In genomic region chr13:92750976-92751518, GRCm38 (mm10) we compare ENCODE assay signal across 8 mouse cellular contexts. TPM values are rescaled to one million over a fixed set of nuclear protein-coding genes. Genes with fewer than 3 reads are reported as not detected.
A peak's percentile ranks its signal among the peaks of the same experiment; 100 is the strongest.
DNase-seq lines count a peak whose midpoint lies in the region; ATAC-seq and TF ChIP-seq lines count a peak whose summit lies in the region.

No protein-coding gene starts in this region.

- H3K36me3 ChIP-seq in ES-E14 (ENCODE audit: control insufficient read depth, insufficient read depth, low read length, poor library complexity, severe bottlenecking), result no peaks in the 10 kb centered on the region
- H3K36me3 ChIP-seq in heart, embryonic 14.5 days (ENCODE audit: control insufficient read depth, insufficient read depth, low read length), result 0 out of 2 replicates have a peak, but pooled peaks cover 3% of the 10 kb centered on the region
- no peaks in the 10 kb centered on the region for H3K36me3 ChIP-seq in liver, embryonic 12.5 days

- no peaks in the 10 kb centered on the region for H3K9me3 ChIP-seq in ES-E14 (ENCODE audit: control insufficient read depth, insufficient read depth, low read depth, low read length)
- H3K9me3 ChIP-seq in heart, embryonic 14.5 days (ENCODE audit: control insufficient read depth, low read length), result no peaks in the 10 kb centered on the region
- no peaks in the 10 kb centered on the region for H3K9me3 ChIP-seq in liver, embryonic 12.5 days (replicated peaks)

- H3K4me1 ChIP-seq in ES-E14 (ENCODE audit: control insufficient read depth in 2 of 2, insufficient read depth in 2 of 2, low read length in 2 of 2, poor library complexity in 1 of 2), result no peaks in the 10 kb centered on the region
- H3K4me1 ChIP-seq in heart, embryonic 14.5 days (ENCODE audit: control insufficient read depth in 2 of 2, insufficient read depth in 2 of 2, low read length in 2 of 2), result peaks cover 0 to 12% of the 10 kb centered on the region in 2 experiments; a peak in 2 of 4 replicates
- H3K4me1 ChIP-seq in liver, embryonic 12.5 days, result no peaks in the 10 kb centered on the region

- no peaks in the 10 kb centered on the region for H3K27me3 ChIP-seq in heart, embryonic 14.5 days (ENCODE audit: control insufficient read depth, insufficient read depth, low read length)
- 0 out of 2 replicates have a peak, but pooled peaks cover 7% of the 10 kb centered on the region for H3K27me3 ChIP-seq in liver, embryonic 12.5 days (replicated peaks)

- DNase-seq in ES-E14 (ENCODE audit: low read depth, low spot score), result peak; percentile 76
- peak; percentile 69 for DNase-seq in brain, embryonic 18.5 days (ENCODE audit: low read depth, low spot score)
- DNase-seq in kidney, postnatal 10 days, result peak; percentile 85
- peak; percentile 7 to 58 for DNase-seq in natural killer cell, adult 2 months (ENCODE audit: low spot score in 2 of 2)
- peak; percentile 83 for DNase-seq in testis, postnatal 10 days (ENCODE audit: low spot score)

- no peak overlapping the region for H3K9ac ChIP-seq in ES-E14 (ENCODE audit: insufficient read depth, low read depth, low read length, poor library complexity, severe bottlenecking)
- no peak overlapping the region for H3K9ac ChIP-seq in heart, embryonic 14.5 days (ENCODE audit: low read length)
- H3K9ac ChIP-seq in liver, embryonic 12.5 days, result no peak overlapping the region

- peak overlapping the region; percentile 18; the same call in 1 of the 2 replicates for H3K4me2 ChIP-seq in heart, embryonic 14.5 days (ENCODE audit: low read length)
- peak overlapping the region; percentile 34 for H3K4me2 ChIP-seq in liver, embryonic 12.5 days

- no peak overlapping the region for H3K4me3 ChIP-seq in ES-E14 (ENCODE audit: insufficient read depth in 1 of 2, low read depth in 1 of 2, low read length in 2 of 2, poor library complexity in 1 of 2, severe bottlenecking in 1 of 2)
- no peak overlapping the region for H3K4me3 ChIP-seq in heart, embryonic 14.5 days (ENCODE audit: control insufficient read depth in 1 of 2, insufficient read depth in 1 of 2, low read depth in 1 of 2, low read length in 2 of 2)
- no peak overlapping the region for H3K4me3 ChIP-seq in liver, embryonic 12.5 days

- in situ Hi-C loops in ES-E14 (cut with MboI; ENCODE audit: low sequenced_read_pairs in 2 of 2, unreplicated experiment in 2 of 2), result no loop called here

- no peak overlapping the region for H3K27ac ChIP-seq in ES-E14 (ENCODE audit: insufficient read depth, low read depth, low read length, poor library complexity, severe bottlenecking)
- no peak overlapping the region for H3K27ac ChIP-seq in heart, embryonic 14.5 days (replicated peaks in 1 of 2; ENCODE audit: control insufficient read depth in 1 of 2, insufficient read depth in 1 of 2, low read depth in 2 of 2, low read length in 2 of 2)
- H3K27ac ChIP-seq in liver, embryonic 12.5 days, result no peak overlapping the region

- ATAC-seq in erythroblast, adult 5-6 weeks (replicated peaks; ENCODE audit: low FRiP score, poor library complexity, severe bottlenecking), result peak; percentile 63; the same call in 1 of the 2 replicates
- no peak; the same call in 1 of the 2 replicates for ATAC-seq in heart, embryonic 14.5 days (ENCODE audit: insufficient number of reproducible peaks, insufficient read depth, low FRiP score, low read depth)
- ATAC-seq in liver, embryonic 12.5 days, result peak; percentile 66

- WGBS in heart, embryonic 14.5 days, result 13% methylated on average over 7 of the region's 7 CpGs
- 26% methylated on average over 7 of the region's 7 CpGs for WGBS in liver, embryonic 12.5 days (ENCODE audit: insufficient replicate concordance)

TF ChIP-seq in ES-E14, 5 proteins besides CTCF, POLR2A, EP300 and RAD21:
- TF ChIP-seq ZC3H11A (IDR thresholded peaks at IDR 0.05; ENCODE audit: borderline replicate concordance, low read depth, low read length) (peak; percentile 53; the same call in 1 of the 2 replicates), CHD2 (IDR thresholded peaks at IDR 0.05; ENCODE audit: low read depth, low read length) (no peak), HCFC1 (IDR thresholded peaks at IDR 0.05; ENCODE audit: borderline replicate concordance, insufficient read depth, low read length) (no peak), ZNF384 (IDR thresholded peaks at IDR 0.05; ENCODE audit: low read depth, low read length) (no peak), MAFK (IDR thresholded peaks at IDR 0.05; ENCODE audit: insufficient read depth, low read depth, low read length) (no peak)

RNA-seq across cellular contexts. Expression of gene Thbs4, which starts 43.6 kb away (rescaled TPM):
- total RNA-seq in ES-E14 (2012; rRNA removed), result 0.76 and 1.1 TPM in 2 replicates
- total RNA-seq in erythroblast, adult 5-6 weeks (2015; ENCODE audit: low replicate concordance), result not detected in 2 replicates
- total RNA-seq in erythroblast, adult 5-6 weeks (2017; ENCODE audit: low replicate concordance), result not detected in 2 replicates
- 36.0 and 36.8 TPM in 2 replicates for polyA plus RNA-seq in heart, embryonic 14.5 days (2014; fragmentation: Nextera tagmentation; extraction: Ambion mirVana)
- polyA plus RNA-seq in liver, embryonic 12.5 days (2016; fragmentation: Nextera tagmentation; extraction: Ambion mirVana), result 0.13 and 0.17 TPM in 2 replicates

Comparison
In these comparisons a context has a peak if more than half of its experiments do, and no peak if none do; other contexts are left out.
1. DNase-seq: peak in every context shown above with its lines; median percentile 85 in kidney, postnatal 10 days; 83 in testis, postnatal 10 days; 76 in ES-E14; 69 in brain, embryonic 18.5 days; 32 in natural killer cell, adult 2 months.